Mouse (Mus musculus): ENCODE data around the gene Pigs. TPM values are rescaled to one million over a fixed set of nuclear protein-coding genes. Genes with fewer than 3 reads are reported as not detected.

Pigs gene
- polyA plus RNA-seq, 1 experiment from 2014 or later, result 71.5 TPM

- no peaks in the 10 kb centered on the region for H3K9me3 ChIP-seq
- no peaks in the 10 kb centered on the region for H3K4me1 ChIP-seq
- no peak overlapping the region for H3K9ac ChIP-seq
- no peaks in the 10 kb centered on the region for H3K36me3 ChIP-seq (replicated peaks)
- WGBS, result 85% methylated on average over 6 of the region's 6 CpGs
- H3K27ac ChIP-seq, result no peak overlapping the region
- H3K4me3 ChIP-seq, result no peak overlapping the region
- ATAC-seq (replicated peaks), result no peak
- no peaks in the 10 kb centered on the region for H3K27me3 ChIP-seq (replicated peaks)
- H3K4me2 ChIP-seq, result no peak overlapping the region
These were observed 26.7 kb downstream of the Pigs start for GRCm38 (mm10) chr11:78354905-78355304.

- no peaks in the 10 kb centered on the region for H3K36me3 ChIP-seq (replicated peaks)
- H3K27me3 ChIP-seq (replicated peaks), result no peaks in the 10 kb centered on the region
- no peak for ATAC-seq (replicated peaks)
- H3K4me2 ChIP-seq, result no peak overlapping the region
- H3K9ac ChIP-seq, result no peak overlapping the region
- no peak overlapping the region for H3K4me3 ChIP-seq
- H3K27ac ChIP-seq, result no peak overlapping the region
- no peaks in the 10 kb centered on the region for H3K4me1 ChIP-seq
- no peaks in the 10 kb centered on the region for H3K9me3 ChIP-seq
- WGBS, result 31% methylated on average over 4 of the region's 4 CpGs
These were observed 27.4 kb downstream of the Pigs start for GRCm38 (mm10) chr11:78355471-78356238.

- Histone ChIP-seq H3K4me1 (no peaks in the 10 kb centered on the region), H3K36me3 (replicated peaks) (no peaks in the 10 kb centered on the region), H3K4me2 (no peak overlapping the region), H3K27me3 (replicated peaks) (no peaks in the 10 kb centered on the region), H3K27ac (no peak overlapping the region), H3K9ac (no peak overlapping the region), H3K4me3 (no peak overlapping the region), H3K9me3 (no peaks in the 10 kb centered on the region)
- no peak for ATAC-seq (replicated peaks)
- WGBS, result 13% methylated on average over 22 of the region's 22 CpGs
These were observed 30.3 kb downstream of the Pigs start for GRCm38 (mm10) chr11:78358330-78359007.

GRCm38 (mm10) chr11:78360125-78360788 is 32.0 kb downstream of the Pigs start:
- H3K9ac ChIP-seq, result no peak overlapping the region
- H3K4me1 ChIP-seq, result no peaks in the 10 kb centered on the region
- WGBS, result 15% methylated on average over 13 of the region's 13 CpGs
- no peaks in the 10 kb centered on the region for H3K9me3 ChIP-seq
- H3K4me2 ChIP-seq, result peak overlapping the region; percentile 35
- H3K27ac ChIP-seq, result no peak overlapping the region
- ATAC-seq (replicated peaks), result 0 out of 2 replicates have a peak, but pooled peaks have one; percentile 42
- H3K36me3 ChIP-seq (replicated peaks), result no peaks in the 10 kb centered on the region
- H3K4me3 ChIP-seq, result no peak overlapping the region
- H3K27me3 ChIP-seq (replicated peaks), result no peaks in the 10 kb centered on the region

DNA sequence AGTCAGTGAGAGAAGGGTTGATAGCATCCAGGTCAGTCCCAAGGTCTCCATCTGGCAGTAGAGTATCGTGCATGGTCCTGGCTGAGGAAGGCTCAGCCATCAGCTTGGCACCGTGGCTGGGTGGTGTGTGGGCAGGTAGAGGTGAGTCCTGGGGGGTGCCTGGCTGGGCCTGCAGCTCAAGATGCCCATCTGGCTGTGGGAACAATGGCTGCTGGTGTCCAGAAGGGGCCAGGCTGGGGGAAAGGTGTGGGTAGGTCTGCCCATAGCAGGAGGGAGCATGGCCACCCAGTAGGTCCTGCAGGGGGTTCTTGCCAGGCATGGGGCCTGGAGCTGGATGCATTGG is 32.5 kb downstream of the Pigs start:
- Histone ChIP-seq H3K9ac (no peak overlapping the region), H3K27me3 (replicated peaks) (no peaks in the 10 kb centered on the region), H3K36me3 (replicated peaks) (no peaks in the 10 kb centered on the region), H3K4me3 (no peak overlapping the region), H3K4me2 (no peak overlapping the region), H3K4me1 (no peaks in the 10 kb centered on the region), H3K9me3 (no peaks in the 10 kb centered on the region), H3K27ac (no peak overlapping the region)
- ATAC-seq (replicated peaks), result no peak
- WGBS, result 60% methylated on average over 2 of the region's 2 CpGs

- Histone ChIP-seq H3K27me3 (replicated peaks) (no peaks in the 10 kb centered on the region), H3K27ac (no peak overlapping the region), H3K4me3 (no peak overlapping the region), H3K4me2 (no peak overlapping the region), H3K36me3 (replicated peaks) (no peaks in the 10 kb centered on the region), H3K9me3 (no peaks in the 10 kb centered on the region), H3K9ac (no peak overlapping the region), H3K4me1 (no peaks in the 10 kb centered on the region)
- WGBS, result 84% methylated on average over 13 of the region's 13 CpGs
- no peak for ATAC-seq (replicated peaks)
These were observed 35.2 kb downstream of the Pigs start for GRCm38 (mm10) chr11:78363309-78364007.

DNA sequence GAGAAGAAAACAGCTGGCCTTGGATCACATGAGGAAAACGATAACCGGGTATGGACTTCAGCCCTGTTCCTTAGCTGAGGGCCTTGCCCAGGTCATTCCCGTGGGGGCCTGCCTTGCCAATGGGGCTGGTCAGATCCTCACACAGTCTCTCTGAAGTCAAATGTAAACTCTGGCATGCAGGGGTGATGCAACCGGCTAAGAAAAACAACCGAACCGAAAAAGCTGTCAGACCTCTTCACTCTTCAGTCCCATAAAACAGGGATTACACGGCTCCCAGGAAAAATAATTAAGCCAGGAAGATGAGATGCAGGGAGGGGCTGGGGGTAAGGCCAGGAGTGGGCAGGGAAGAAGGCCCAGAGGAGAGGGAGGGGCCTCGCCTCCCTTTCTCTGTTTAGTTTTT is 35.9 kb downstream of the Pigs start:
- no peak overlapping the region for H3K4me3 ChIP-seq
- ATAC-seq (replicated peaks), result no peak
- H3K4me2 ChIP-seq, result no peak overlapping the region
- H3K9me3 ChIP-seq, result no peaks in the 10 kb centered on the region
- H3K9ac ChIP-seq, result no peak overlapping the region
- no peak overlapping the region for H3K27ac ChIP-seq
- no peaks in the 10 kb centered on the region for H3K36me3 ChIP-seq (replicated peaks)
- no peaks in the 10 kb centered on the region for H3K27me3 ChIP-seq (replicated peaks)
- no peaks in the 10 kb centered on the region for H3K4me1 ChIP-seq
- 55% methylated on average over 8 of the region's 8 CpGs for WGBS

DNA sequence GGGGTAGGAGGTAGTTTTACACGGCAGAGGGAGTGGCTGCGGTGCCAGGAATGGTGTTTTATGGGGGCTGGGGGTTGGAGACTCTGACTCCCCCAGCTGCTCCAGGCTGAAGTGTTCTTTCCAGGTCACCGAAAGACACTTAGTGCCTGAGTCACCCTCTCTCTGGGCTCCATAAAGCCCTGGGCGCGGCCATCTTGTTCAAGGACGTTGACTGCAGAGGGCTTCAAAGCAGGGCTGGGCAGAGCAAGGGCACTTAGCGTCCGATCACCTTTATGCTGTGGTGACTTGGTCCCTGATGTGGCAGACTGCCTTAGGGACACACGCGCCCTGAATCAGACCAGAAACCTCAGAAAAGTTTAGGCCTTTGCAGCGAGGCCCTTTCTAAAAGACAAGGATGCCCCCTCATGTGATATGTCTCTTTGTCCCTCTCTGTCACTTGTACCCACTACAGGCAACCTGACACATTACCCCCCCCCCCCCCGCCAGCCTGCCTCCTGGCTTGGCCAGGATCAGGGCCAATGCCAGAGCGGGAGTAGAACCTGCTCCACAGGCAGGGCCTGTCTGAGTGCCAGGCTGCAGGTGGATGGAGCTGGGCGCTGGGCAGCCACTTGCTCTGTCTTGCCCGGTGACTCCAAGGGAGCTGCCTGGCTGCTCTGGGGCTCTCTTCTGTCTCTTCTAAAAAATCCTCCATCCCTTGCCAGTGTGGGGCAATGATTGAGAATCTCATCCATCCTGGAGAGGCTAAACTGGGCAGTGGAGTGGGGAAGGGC is 39.4 kb downstream of the Pigs start:
- 90% methylated on average over 15 of the region's 15 CpGs for WGBS
- H3K27me3 ChIP-seq (replicated peaks), result no peaks in the 10 kb centered on the region
- ATAC-seq (replicated peaks), result no peak
- H3K4me1 ChIP-seq, result no peaks in the 10 kb centered on the region
- no peak overlapping the region for H3K27ac ChIP-seq
- H3K36me3 ChIP-seq (replicated peaks), result no peaks in the 10 kb centered on the region
- H3K4me3 ChIP-seq, result no peak overlapping the region
- no peak overlapping the region for H3K4me2 ChIP-seq
- H3K9me3 ChIP-seq, result no peaks in the 10 kb centered on the region
- H3K9ac ChIP-seq, result no peak overlapping the region

- Histone ChIP-seq H3K27ac (no peak overlapping the region), H3K27me3 (replicated peaks) (no peaks in the 10 kb centered on the region)
- 55% methylated on average over 1 of the region's 1 CpGs for whole genome bisulfite sequencing
These were observed 42.2 kb downstream of the Pigs start for GRCm38 (mm10) chr11:78370389-78370788.

GRCm38 (mm10) chr11:78371711-78372110 is 43.5 kb downstream of the Pigs start:
- no peak overlapping the region for H3K4me3 ChIP-seq
- H3K36me3 ChIP-seq (replicated peaks), result no peaks in the 10 kb centered on the region
- 88% methylated on average over 11 of the region's 11 CpGs for WGBS
- H3K4me2 ChIP-seq, result no peak overlapping the region
- no peaks in the 10 kb centered on the region for H3K9me3 ChIP-seq
- H3K27me3 ChIP-seq (replicated peaks), result no peaks in the 10 kb centered on the region
- no peaks in the 10 kb centered on the region for H3K4me1 ChIP-seq
- no peak overlapping the region for H3K27ac ChIP-seq
- no peak for ATAC-seq (replicated peaks)
- no peak overlapping the region for H3K9ac ChIP-seq

More at GRCm38 (mm10) chr11:78370389-78370788, 42.2 kb downstream of the Pigs start:
- Histone ChIP-seq H3K4me2 (no peak overlapping the region), H3K9me3 (no peaks in the 10 kb centered on the region), H3K4me1 (no peaks in the 10 kb centered on the region), H3K9ac (no peak overlapping the region), H3K4me3 (no peak overlapping the region), H3K36me3 (replicated peaks) (no peaks in the 10 kb centered on the region)
- ATAC-seq (replicated peaks), result no peak

- no peaks in the 10 kb centered on the region for H3K4me1 ChIP-seq
- H3K27ac ChIP-seq, result no peak overlapping the region
- no peak for ATAC-seq (replicated peaks)
- no peak overlapping the region for H3K4me2 ChIP-seq
- no peaks in the 10 kb centered on the region for H3K27me3 ChIP-seq (replicated peaks)
- no peaks in the 10 kb centered on the region for H3K36me3 ChIP-seq (replicated peaks)
- no peak overlapping the region for H3K4me3 ChIP-seq
- no peaks in the 10 kb centered on the region for H3K9me3 ChIP-seq
- WGBS, result 86% methylated on average over 3 of the region's 3 CpGs
- H3K9ac ChIP-seq, result no peak overlapping the region
These were observed 44.0 kb downstream of the Pigs start for GRCm38 (mm10) chr11:78372166-78372565.

GRCm38 (mm10) chr11:78372610-78373009 is 44.4 kb downstream of the Pigs start:
- H3K4me2 ChIP-seq, result no peak overlapping the region
- no peak overlapping the region for H3K9ac ChIP-seq
- no peak for ATAC-seq (replicated peaks)
- WGBS, result 46% methylated on average over 7 of the region's 7 CpGs
- H3K27me3 ChIP-seq (replicated peaks), result no peaks in the 10 kb centered on the region
- no peaks in the 10 kb centered on the region for H3K36me3 ChIP-seq (replicated peaks)
- H3K9me3 ChIP-seq, result no peaks in the 10 kb centered on the region
- no peak overlapping the region for H3K4me3 ChIP-seq
- H3K4me1 ChIP-seq, result no peaks in the 10 kb centered on the region
- H3K27ac ChIP-seq, result no peak overlapping the region

All from midbrain, embryonic 15.5 days (tissue).